Mouse (Mus musculus): Measurements from ENCODE around the gene Fam178b.
"Not testable (repeated sequence)": the region's sequence is repeated elsewhere in the genome, so short reads cannot be mapped to it uniquely, and the experiment has no call there.

Gene Fam178b

GRCm38 (mm10) chr1:36545845-36546600, 137.0 kb downstream of the Fam178b start:
- DNase-seq (ENCODE audit: low read depth), result peak; percentile 57

- DNase-seq (ENCODE audit: low read depth), result peak; percentile 39
These were observed 137.6 kb downstream of the Fam178b start for GRCm38 (mm10) chr1:36545382-36545781.

- DNase-seq (ENCODE audit: low read depth), result no peak
These were observed 140.1 kb downstream of the Fam178b start for GRCm38 (mm10) chr1:36542925-36543324.

- DNase-seq (ENCODE audit: low read depth), result no peak
These were observed 141.1 kb downstream of the Fam178b start for GRCm38 (mm10) chr1:36541844-36542243.

- DNase-seq (ENCODE audit: low read depth), result no peak
These were observed 142.2 kb downstream of the Fam178b start for GRCm38 (mm10) chr1:36540807-36541206.

GRCm38 (mm10) chr1:36540132-36540531, 142.9 kb downstream of the Fam178b start:
- no peak for DNase-seq (ENCODE audit: low read depth)

GRCm38 (mm10) chr1:36539186-36539585, 143.8 kb downstream of the Fam178b start, which contains the start of gene Gm42417:
TSS of gene Gm42417 (minus strand) at chr1:36539429.
- no peak for DNase-seq (ENCODE audit: low read depth)

GRCm38 (mm10) chr1:36538727-36539126, 144.3 kb downstream of the Fam178b start:
- DNase-seq (ENCODE audit: low read depth), result no peak

GRCm38 (mm10) chr1:36536783-36537182, 146.2 kb downstream of the Fam178b start, which contains the start of gene Ankrd23:
TSS of gene Ankrd23 (minus strand) at chr1:36536883.
- not testable (repeated sequence) for DNase-seq (ENCODE audit: low read depth)

- no peak for DNase-seq (ENCODE audit: low read depth)
These were observed 146.6 kb downstream of the Fam178b start for GRCm38 (mm10) chr1:36536397-36536728.

GRCm38 (mm10) chr1:36535477-36536396, 147.2 kb downstream of the Fam178b start:
- DNase-seq (ENCODE audit: low read depth), result no peak

- DNase-seq (ENCODE audit: low read depth), result peak; percentile 15
These were observed 148.4 kb downstream of the Fam178b start for GRCm38 (mm10) chr1:36534595-36535058.

GRCm38 (mm10) chr1:36533546-36533945, 149.4 kb downstream of the Fam178b start:
- DNase-seq (ENCODE audit: low read depth), result no peak

- DNase-seq (ENCODE audit: low read depth), result no peak
These were observed 151.5 kb downstream of the Fam178b start for GRCm38 (mm10) chr1:36531461-36531860.

- no peak for DNase-seq (ENCODE audit: low read depth)
These were observed 152.0 kb downstream of the Fam178b start for GRCm38 (mm10) chr1:36530962-36531361.

- no peak for DNase-seq (ENCODE audit: low read depth)
These were observed 152.5 kb downstream of the Fam178b start for GRCm38 (mm10) chr1:36530485-36530884.

GRCm38 (mm10) chr1:36529875-36530274, 153.1 kb downstream of the Fam178b start:
- DNase-seq (ENCODE audit: low read depth), result no peak

GRCm38 (mm10) chr1:36529274-36529673, 153.7 kb downstream of the Fam178b start:
- no peak for DNase-seq (ENCODE audit: low read depth)

GRCm38 (mm10) chr1:36528351-36528750, 154.6 kb downstream of the Fam178b start:
- no peak for DNase-seq (ENCODE audit: low read depth)

- no peak for DNase-seq (ENCODE audit: low read depth)
These were observed 156.1 kb downstream of the Fam178b start for GRCm38 (mm10) chr1:36526903-36527302.

GRCm38 (mm10) chr1:36525774-36526173, 157.2 kb downstream of the Fam178b start:
- no peak for DNase-seq (ENCODE audit: low read depth)

GRCm38 (mm10) chr1:36524058-36524457, 158.9 kb downstream of the Fam178b start:
- DNase-seq (ENCODE audit: low read depth), result no peak

All from induced T-regulatory cell, adult 2 months (primary cell).